ENCODE assay signal across 12 mouse cellular contexts in the genomic region with DNA sequence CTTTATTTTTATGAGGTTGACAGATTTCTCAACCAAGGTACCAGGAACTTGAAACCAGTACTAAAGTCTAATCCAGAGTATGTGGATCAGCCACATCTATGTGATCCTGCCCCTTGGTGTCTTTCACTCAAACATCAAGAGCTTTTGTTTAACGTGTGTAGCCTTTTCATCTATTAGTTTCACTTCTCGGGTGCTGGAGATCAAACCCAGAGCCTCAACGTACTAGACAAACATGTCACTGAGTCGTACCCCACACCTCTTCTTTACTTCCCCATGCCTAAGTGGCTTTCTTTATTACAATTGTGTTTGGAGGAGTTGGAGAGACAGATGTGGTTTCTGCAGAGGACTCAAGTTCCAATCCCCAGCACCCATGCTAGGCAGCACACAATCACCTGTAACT.
"Had no signal": no experiment of that assay in that cellular context is flagged by ENCODE, and none has a peak within 500 bp of the region (broad histone marks: within the 10 kb centered on the region; RNA-seq: fewer than 3 reads in every experiment).

No protein-coding gene starts in this region.

- ATAC-seq: liver, postnatal 0 days; lung, postnatal 0 days; midbrain, embryonic 16.5 days had no signal

- DNase-seq: kidney, adult 11 months; kidney, adult 8-10 months; kidney, postnatal 10 days; kidney, postnatal 36 days; layer of hippocampus, postnatal 36 days; left cerebral cortex, postnatal 4 days; liver, postnatal 0 days; lung, embryonic 14.5 days; thymus, adult 18-20 months; thymus, postnatal 36 days had no signal
